Mouse (Mus musculus) mesoderm, embryonic 11.5 days (tissue): Measurements from ENCODE around the gene Sinhcaf.
"Not testable (repeated sequence)": the region's sequence is repeated elsewhere in the genome, so short reads cannot be mapped to it uniquely, and the experiment has no call there.

Experiments
- DNase-seq: peaks from one replicate; pipeline ENCODE4 v3.0.0-alpha.2; 2012; ENCODE audit warnings: low read depth, low spot score

Sinhcaf gene

DNA sequence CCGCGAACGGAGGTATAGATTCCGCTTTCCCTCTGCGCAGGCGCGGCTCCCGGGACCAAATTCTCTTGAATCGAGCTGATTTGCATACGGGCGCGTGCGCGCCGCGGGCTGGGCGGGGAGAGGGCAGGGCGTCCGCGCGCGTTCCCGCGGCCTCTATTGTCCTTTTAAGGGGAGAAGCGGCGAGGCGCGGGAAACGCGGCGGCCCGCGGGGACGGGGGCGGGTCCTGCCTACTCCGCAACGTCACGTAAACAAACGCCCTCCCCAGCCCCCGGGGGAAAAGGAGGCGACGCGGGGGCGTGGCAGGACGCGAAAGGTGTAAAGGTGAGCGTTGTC, at the start of gene Sinhcaf:
Gene Sinhcaf (minus strand): TSS at position 59 of the 334 bp plus-strand sequence.
- peak; percentile 100 for DNase-seq

DNA sequence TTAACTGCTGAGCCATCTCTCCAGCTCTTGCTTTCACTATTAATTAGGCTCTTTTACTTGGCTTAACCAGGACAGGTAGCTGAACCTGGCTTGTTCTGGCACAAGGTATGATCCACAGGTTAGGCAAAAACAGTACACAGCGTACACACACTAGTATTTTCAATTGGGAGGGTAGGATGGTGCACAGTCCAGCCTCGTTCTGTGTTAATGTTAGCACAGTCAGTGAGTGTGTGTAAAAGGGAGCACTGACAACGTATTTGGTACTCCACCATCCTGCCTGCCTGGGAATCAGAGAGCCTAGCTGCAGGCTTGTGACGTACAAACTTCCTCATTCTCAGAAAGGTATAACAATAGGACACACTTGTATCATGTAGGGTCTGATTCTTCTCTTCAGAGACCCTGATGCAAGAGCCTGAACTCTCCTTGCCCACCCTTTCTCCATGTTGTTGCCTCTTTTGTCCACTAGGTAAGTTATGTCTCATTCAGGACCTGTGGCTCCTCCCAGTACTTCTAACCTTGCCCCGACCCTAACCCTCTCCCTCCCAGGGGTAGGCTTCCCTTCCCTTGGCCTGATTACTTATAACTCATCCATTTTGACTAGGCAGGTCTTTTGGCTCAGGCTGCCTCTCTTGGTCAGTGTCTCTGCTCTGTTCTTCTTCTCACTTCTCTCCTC, 48.2 kb upstream of the Sinhcaf start:
- DNase-seq, result peak; percentile 34

DNA sequence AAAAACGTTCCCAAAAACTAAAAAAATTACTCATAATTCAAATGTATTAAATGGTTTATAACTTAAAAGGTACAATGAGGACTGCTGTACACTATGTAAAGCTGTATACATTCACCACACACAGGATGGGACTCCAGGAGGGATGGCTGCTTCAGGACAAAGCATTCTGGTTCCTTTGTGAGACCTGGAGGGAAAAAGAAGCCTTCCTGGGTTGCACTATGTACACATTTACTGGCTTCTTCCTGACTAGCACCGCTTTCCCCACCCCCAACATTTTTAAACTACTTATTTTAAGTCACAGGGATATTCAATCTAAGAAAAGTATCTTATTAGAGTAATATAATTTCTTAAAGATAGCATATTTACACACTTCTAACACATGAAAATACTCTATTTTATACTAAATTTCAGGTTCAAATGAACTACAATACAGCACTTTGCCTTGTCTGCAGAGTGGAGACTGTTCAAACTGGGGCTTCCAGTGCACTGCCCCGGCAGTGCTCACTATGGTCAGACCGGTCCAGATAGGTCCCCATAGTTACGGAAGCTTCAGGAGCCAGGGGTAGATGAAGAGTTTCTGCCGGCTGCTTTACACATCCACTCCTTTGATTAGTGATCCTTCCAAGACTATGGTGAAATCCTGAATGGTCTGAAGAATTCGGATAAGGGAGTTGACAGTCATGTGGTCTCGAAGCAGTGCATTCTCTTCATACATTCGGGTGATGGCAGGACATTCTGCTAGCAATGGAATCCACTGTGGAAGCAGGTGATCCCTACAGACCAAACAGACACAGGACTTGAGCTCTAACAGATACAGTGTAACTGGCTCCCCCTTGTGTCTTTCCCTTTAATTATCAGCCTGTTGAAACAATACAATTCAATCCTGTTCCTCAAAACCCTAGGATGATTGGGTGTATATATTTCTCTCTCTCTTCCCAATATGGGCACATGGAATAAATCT, 47.1 kb upstream of the Sinhcaf start:
- peak; percentile 42 for DNase-seq

- DNase-seq, result peak; percentile 73
Measured at GRCm38 (mm10) chr6:148992373-148993116, 46.3 kb upstream of the Sinhcaf start.

GRCm38 (mm10) chr6:148991660-148992372, 45.5 kb upstream of the Sinhcaf start:
- DNase-seq, result no peak

DNA sequence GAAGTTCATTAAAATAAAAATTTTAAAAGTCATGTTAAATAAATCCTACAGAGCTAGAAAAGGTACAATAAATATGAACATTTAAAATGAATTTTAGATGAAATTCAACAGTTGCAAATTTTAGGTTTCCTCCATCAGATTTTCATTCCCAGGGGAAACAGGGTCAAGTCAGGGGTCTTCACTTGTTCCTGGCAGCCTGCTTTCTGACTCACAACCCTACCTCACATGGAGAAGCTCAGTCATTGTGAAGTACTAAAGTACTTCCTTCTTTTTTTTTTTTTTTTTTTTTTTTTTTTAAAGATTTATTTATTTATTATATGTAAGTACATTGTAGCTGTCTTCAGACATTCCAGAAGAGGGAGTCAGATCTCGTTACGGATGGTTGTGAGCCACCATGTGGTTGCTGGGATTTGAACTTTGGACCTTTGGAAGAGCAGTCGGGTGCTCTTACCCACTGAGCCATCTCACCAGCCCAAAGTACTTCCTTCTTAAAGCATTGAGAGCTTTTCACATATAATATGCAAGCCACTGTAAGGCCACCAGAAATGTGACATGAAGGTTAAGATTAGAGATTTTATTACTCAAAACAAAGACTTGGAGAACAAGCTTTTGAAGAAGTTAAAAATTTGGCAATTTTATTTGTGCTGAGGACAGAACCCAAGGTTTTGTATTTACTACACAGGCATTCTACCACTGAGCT, 43.7 kb upstream of the Sinhcaf start:
- not testable (repeated sequence) for DNase-seq

DNA sequence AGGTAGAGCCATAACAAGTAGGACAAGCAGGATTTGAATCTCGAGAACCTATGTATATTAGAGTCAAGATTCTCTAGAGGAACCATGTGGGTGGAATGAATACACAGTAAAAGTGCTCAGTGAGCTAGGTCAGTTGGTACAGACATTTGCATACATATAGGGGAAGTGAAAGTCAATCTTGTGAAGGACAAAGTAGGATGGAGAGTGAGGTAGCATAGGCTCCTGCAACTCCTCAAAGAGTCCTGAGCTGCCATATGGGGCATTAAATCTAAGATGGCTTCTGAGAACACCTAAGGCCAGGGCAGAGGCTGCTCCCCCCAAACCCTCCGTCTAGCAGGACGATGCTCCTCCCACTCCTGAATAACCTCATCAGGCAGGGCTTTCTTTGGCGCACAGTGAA, 39.7 kb upstream of the Sinhcaf start:
- no peak for DNase-seq

DNA sequence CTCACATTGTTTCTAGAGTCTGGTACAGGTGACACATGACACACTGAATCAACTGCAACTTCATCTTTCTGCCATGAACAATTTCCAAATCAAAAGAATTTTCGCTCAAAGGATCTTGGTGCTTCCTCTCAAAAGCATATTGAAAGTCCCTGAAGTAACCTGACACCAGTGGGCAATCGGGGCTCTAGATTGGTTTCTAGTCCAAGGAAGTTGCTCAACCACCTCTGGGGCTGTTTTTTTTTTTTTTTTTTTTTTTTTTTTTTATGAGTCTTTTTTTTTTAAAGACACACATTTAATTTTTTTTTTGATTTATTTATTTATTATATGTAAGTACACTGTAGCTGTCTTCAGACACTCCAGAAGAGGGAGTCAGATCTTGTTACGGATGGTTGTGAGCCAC, 34.2 kb upstream of the Sinhcaf start:
- no peak for DNase-seq

DNA sequence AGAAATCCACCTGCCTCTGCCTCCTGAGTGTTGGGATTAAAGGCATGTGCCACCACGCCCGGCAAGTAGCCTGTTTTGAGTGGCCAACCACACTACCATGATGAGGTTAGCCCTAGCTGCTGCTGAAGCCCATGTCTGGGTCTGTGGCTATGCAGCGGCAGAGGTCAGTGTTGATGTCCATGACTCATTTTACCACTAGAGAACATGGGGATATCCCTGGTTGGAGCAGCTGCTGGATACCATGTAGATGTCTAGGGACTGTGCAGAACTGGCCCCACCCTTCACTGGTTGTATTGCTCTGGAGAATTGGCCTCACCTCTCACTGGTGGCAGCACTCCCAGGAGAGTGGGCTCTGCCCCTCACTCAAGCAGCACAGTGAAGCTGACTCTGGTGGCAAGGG, 28.8 kb upstream of the Sinhcaf start:
- no peak for DNase-seq

DNA sequence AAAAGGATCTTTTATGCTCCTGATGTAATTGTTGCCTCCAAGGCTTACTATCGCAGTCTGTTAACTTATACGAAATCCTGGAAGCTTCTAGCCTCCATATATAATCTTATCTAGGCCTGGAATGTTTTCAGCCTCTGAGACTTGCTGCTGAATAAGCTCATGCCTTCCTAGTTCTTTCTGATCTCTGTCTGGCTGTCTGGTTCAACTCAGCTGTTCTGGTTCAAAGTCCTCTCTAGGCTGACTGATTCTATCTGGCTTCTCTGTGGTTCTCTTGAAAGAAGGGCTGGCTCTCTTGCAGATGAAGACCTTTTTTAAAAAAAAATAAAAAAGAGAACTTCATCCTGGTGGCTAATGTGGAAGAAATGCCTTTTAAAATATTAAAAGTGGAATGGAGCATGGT, 26.6 kb upstream of the Sinhcaf start:
- DNase-seq, result no peak

DNA sequence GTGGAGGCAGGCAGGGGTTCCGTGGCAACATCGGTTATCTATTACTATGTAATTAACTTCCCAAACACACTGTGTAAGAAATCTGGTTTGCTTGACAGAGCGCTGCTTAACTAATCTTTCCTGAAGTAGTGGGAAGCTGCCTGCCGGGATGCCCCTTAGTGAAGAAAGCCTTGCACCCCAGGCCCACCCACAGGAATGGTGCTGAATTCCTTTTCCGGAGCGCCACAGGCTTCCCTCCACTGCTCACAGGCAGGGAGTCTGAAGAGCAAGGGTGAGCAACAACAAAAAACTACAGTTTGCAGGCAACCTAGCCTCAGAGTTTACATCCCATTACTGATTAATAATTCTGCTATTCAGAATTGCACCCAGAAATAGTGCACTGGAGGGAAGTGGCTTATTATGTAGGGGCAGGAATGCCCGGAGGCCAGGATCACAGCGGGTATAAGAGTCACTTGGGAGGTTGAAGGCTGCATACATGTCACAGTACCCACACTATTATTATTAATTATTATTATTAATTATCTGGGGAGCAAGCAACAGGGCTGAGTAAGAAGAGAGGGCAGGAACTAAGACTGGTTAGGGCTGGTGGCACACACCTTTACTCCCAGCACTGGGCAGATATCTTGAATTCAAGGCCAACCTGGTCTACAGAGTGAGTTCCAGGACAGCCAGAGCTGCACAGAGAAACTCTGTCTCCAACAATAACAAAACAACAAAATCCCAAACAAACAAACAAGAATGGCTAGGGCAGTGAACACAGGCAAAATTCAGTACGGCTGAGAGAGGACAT, 26.0 kb upstream of the Sinhcaf start:
- DNase-seq, result no peak

- DNase-seq, result no peak
Measured at GRCm38 (mm10) chr6:148971385-148971940, 25.2 kb upstream of the Sinhcaf start.

- no peak for DNase-seq
Measured at GRCm38 (mm10) chr6:148961285-148961684, 15.0 kb upstream of the Sinhcaf start.

- no peak for DNase-seq
Measured at GRCm38 (mm10) chr6:148959540-148960238, 13.4 kb upstream of the Sinhcaf start.

GRCm38 (mm10) chr6:148958712-148959111, 12.4 kb upstream of the Sinhcaf start:
- DNase-seq, result no peak

DNA sequence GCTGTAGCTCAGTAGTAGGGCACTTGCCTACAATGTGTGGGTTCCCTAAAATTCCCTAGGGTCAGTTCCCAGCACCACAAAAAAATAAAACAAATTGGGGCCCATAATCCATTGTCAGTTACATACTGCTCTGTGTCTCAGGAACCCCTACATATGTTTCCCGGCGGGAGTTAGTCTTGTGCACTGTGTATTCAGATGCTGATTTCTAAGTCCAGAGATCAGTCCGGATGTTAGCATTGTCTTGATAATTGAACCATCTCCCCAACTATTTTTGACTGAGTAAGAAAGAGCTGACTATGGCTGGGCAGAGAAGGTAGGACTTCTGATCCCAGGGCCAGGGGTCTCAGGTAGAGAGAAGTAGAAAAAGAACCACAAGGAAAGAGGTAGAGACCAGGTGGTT, 10.8 kb upstream of the Sinhcaf start:
- DNase-seq, result no peak

DNA sequence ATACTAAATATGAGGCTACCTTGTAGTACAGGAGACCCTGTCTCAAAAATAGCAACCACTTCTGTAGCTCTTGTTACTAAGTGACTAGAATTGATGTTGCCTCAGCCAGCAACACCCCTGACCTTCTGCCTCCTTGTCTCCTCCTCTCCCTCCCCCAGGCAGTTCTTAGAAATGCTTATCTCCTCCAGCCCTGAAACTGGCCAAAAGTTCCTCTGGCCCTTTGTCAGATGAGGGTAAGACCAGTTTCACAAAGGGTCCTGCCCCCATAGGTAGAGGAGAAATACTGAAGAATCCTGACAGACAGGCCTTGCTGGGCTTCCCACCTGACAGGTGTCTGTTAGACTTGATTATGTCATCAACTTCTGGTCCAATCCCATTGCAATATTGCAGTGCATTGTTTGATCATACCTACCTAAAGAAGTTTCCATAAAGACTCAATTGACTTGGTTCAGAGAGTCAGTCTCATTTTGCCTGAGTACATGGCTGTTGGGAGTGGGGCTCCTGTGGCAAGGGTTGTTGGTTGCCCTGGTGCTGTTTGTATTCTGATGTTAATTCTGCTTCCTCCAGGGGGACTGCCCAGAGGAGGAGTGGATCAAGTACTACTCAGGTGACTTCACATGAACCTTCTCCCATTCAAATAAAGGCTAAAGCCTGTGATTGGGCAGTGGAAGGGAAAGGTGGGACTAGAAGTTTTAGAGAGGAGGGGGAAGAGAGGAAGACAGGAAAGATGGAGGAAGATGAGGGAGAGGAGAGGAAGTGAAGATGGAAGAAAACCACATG, 9.6 kb upstream of the Sinhcaf start:
- no peak for DNase-seq

GRCm38 (mm10) chr6:148946881-148947405, 676 bp upstream of the Sinhcaf start:
- no peak for DNase-seq
